Mouse (Mus musculus) right cerebral cortex, postnatal 36 days (tissue): ENCODE data around the gene Gper1.

Source experiments
- DNase-seq, 2 experiments: peaks; one replicate each; pipeline ENCODE4 v3.0.0; 2022; ENCODE audit warnings: low spot score in 2 of 2, mixed read lengths in 1 of 2

The Gper1 gene

DNA sequence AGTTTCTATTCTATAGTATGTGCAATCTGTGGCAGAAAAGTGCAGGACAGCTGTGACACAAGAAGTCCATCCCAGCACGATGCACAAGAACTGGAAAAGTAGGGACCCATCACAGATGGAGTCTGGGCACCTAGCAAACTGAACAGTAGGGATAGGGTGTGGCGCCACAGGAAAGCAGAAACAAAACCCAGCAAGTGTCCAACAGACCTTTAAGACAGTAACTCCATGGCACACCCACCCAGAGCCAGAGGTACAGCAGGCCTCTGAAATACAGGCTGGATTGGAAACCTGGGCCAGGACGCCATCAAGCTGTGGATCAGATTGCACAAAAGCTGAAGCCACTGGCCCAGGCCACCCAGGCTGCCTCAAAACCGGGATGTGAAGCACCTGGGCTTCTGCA lies 20.0 kb downstream of the Gper1 start:
- DNase-seq, result no peak

DNA sequence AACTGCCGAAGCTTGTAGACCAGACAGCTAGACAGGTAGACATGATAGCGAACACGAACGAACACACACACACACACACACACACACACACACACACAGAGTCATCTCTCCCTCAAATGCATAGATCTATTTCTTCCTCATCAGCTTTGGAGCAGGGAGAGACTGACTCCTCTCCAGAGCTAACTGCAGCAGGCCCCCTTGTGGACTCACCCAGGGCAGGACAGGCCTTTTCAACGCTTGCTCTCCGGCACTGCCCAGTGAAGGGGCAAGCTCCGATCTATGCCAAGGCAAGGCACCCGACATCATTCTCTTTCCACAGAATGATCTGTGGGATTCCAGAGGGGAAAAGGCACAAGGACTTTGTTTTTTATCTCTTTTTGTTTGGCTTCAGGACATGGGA lies 22.3 kb downstream of the Gper1 start:
- DNase-seq, result no peak

DNA sequence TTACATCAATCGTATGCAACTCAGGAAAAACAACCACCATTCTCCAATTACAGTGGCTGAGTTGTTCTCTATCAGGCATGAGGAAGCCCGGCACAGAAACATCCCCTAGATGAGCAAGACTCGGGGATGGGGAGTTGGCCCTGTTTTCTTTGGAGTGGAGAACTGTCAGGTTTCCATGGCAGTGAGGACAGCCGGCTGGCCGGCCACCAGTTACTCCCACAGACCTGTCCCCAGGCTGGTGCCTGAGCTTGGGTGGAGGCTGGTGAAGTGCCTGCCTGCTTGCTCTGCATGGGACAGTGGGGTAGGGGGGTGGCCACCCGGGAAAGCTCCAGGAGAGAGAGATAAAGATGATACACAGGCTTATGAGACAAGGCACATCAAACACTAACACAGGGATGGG lies 25.1 kb downstream of the Gper1 start:
- DNase-seq, result peak in 1 of 2 experiments; percentile 63

DNA sequence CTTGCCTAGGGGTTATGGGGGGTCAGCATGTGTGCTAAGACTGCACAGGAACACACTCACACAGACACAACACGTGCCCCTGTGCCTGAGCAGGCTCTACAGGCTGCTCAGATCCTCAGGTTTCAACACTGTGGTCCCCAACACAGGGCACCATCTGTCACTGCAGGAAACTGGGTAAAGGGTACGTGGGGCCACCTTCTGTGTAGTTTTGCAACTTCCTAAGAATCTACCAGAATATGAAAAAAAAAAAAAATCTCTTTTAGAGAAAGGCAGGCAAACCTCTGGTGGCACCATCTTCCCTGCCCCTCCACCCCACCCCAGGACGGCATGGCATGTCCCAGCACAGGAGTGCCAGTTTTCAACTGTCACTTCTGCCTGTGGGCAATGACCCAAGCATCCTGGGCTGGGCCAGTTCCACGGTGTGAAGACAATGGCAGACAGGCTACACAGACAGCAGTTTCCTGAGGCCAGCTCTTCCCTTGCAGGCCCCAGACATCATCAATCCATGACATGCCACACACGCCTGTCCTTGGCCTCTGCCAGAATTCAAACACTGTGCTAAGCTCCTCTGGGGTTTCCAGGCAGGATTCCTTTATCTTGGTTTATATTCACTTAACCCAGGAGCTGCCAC lies 26.3 kb downstream of the Gper1 start:
- no peak for DNase-seq

DNA sequence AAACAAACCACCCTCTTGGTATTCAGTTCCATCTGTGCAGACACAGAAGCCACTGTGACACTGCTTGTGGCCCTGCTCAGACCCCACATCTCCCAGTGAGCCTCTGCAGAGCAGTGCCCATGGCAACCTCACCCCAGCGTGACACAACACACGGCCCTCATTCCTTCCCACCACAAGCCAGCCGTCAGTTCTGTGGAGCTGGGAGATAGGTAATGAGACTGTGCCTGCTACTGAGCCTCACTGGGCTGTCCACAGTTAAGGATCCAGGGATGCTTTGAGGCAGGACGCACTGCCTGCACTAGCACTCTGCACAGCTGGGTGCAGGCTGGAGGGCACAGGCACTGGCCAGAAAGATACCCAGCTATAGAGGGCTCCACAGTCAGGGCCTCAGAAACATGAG lies 27.0 kb downstream of the Gper1 start:
- DNase-seq, result no peak

DNA sequence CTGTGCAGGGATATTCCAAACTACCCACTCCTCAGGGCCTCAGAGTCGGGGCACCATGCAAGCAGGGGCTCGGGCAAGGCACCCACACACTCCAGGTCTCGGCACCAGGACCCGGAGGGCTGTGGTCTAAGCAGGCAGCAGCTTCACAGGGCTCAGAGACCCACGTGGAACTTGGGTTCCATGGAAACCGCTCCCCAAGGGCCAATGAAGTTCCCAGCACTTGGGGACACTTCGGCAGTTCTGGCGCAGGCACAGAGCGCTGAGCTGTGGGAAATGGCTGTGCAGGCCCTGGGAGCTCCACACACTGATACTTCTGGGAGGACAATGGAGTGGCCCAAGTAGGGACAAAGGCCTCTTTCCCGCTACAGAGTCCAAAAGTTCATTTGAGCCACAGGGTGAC lies 30.1 kb downstream of the Gper1 start:
- no peak for DNase-seq

DNA sequence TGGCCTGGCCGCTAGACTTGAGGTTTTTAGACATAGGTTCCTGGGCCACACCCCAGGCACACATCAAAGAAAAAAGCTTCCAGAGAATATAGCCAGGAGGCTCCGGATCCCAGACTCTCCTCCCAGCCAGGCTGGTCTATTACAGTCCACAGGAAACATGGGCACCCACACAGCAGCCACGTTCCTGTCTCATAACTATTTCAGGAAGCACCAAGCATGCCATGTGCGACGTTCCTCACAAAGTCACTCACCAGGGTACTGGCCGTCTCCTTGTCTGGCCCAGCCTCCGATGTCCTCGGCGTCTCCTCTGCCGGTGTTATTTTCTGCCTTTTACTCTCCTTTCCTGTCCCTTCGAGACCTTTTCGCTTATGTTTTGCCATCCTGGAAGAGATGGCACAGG lies 32.2 kb downstream of the Gper1 start:
- DNase-seq, result peak; percentile 63 to 64

DNA sequence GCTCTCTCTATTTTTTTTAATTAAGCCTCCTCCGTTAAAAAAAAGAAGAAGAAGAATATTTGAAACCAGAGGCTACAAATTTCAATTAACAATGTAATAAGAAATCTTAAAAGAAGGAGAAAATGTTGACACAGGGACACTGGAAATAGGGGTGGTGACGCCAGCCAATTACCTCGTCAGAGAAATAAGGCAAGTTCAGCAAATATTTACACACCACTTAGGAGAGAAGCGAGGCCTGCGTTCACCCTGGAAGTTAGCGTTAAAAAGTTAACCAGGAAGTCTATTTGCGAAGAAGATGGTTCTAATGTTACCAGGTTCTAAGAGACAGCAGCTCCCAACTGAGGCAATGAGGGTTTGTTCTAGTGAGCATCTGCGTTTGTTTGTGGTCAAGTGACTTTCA lies 34.3 kb downstream of the Gper1 start:
- DNase-seq, result no peak

DNA sequence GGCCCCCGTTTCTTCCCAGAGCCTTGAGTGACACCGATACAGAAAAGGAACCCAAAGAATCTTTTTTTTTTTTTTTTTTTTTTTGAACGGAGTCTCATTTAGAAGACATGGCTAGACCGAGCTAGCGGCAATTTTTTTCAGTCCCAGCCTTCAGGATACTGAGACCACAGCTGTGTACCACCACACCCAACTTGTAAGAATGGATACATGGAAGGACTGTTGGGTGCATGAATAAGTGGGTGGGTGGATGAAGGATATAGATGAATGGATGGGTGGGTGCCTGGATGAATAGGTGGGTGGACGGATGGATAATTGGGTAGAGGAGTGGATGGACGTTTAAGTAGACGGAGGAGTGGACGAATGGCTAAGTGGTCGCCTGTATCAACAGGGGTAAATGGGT lies 37.0 kb downstream of the Gper1 start:
- no peak for DNase-seq

DNA sequence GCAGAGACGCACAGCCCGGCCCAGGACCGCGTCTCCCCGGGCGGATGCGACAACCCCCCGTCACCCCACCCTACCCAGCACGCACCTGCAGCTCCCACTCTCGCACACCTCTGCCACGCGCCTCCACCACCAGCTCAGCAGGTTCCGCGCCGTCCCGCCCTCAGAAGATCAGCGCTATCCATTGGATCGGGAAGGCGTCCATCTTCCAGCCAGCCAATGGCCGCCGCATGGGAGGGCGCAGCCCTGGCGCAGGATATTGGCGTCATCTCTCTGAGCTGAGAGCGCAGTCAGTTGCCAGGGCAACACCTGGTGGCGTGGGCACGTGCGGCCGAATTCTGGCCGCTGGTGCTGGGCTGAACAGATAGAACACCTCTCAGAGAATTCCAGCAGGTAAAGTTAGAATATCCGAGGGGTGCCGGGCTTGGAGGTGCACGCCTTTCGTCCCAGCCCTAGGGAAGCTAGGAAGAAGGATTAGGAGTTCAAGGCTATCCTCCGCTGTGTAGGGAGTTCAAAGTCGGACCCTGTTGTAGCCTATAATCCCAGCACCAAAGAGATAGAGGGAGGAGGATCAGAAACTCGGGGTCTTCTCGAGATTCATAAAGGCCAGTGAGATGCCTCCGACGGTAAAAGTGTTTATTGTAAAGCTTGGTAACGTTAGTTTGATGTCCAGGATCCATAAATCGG lies 37.6 kb downstream of the Gper1 start, which contains the start of gene 3110082I17Rik:
TSS of gene 3110082I17Rik (minus strand) at position 144 of the 684 bp plus-strand sequence.
- peak; percentile 97 to 98 for DNase-seq

DNA sequence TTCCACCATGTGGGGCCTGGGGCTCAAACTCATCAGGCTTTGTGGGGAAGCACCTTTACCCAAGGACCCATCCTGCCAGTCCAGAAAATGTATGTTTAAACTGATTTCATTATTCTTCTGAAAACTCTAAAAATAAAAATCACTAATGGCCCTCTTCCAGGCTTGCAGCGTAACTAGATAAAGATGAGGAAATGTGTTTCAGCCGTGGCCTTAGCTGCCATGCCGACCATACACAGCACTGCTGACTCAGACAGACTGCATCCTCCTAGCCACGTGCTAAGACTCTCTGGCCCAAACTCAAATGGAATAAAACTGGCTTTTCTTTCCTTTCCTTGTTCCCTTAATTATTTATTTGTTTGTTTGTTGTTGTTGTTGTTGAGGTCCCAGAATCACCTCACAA lies 41.9 kb downstream of the Gper1 start:
- no peak for DNase-seq

DNA sequence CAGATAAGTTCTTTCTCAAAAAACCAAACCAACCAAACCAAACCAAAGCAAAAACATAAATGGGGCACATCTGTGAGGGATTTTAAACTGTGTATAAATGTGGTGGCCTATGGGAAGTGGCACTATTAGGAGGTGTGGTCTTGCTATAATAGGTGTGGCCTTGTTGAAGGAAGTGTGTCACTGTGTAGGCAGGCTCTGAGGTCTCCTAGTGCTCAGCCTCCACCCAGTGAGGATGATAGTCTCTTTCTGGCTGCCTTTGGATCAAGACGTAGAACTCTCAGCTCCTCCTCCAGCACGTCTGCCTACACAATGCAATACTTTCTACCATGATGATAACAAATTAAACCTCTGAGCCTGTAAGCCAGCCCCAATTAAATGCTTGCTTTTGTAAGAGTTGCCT lies 43.4 kb downstream of the Gper1 start:
- no peak for DNase-seq

DNA sequence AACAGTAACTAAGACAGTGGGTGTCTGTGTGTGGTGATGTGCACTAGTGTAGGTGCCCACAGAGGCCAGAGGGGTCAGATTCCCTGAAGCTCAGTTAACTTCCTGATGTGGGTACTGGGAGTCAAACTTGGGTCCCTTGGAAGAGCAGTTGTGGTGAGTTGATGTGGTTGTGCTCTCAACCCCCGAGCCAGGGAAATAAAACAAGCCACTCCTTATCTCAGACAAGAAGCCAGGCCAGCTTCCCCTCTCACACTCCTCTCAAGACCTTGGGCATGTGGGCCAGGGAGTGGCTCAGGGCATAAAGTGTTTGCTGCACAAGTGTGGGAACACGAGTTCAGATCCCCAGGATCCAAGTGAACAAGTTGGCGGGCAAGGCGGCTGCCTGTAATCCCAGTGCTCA lies 43.9 kb downstream of the Gper1 start:
- no peak for DNase-seq

DNA sequence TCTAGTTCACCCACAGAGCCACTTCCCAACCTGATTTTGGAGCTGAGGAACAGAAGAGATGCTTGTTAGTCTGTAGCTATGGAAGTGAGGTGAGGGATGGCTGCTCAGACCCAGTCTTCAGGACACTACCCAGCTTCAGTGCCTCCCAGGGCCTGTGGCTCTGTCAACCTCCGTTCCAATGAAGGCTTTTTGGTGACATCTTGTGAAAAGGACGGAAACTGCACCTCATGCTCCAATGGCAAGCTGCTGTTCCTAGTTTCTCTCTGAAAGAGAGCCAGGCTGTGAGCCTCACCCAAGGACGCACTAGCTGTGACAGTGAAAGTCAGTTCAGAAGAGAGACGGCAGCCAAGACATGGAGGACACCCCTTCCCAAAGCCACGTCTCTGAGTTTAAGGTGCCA lies 45.0 kb downstream of the Gper1 start:
- DNase-seq, result no peak

DNA sequence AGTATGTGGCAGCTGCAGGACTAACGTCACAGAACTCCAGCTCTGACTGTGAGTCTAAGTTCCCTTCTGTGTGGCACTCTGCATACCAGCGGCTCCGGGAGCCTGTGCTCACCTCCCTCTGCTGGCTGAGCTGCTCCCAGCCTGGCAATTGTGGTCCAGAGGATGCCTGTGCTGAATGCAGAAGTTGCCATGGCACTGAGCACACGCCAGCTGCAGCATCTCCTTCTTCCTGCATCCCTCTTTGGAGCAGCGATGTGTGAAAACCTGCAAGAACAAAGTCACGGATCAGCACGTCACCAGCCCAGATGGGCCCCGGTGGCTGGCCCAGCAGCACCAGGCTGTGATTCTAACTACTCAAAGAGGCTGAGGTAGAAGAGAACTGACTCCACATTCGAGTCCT lies 51.8 kb downstream of the Gper1 start:
- DNase-seq, result peak; percentile 45 to 51
